Mouse (Mus musculus): ENCODE results near the gene Cox5b. TPM values are rescaled to one million over a fixed set of nuclear protein-coding genes. Genes with fewer than 3 reads are reported as not detected.
"Not testable (repeated sequence)": the region's sequence is repeated elsewhere in the genome, so short reads cannot be mapped to it uniquely, and the experiment has no call there.

The Cox5b gene
- polyA plus RNA-seq, 1 experiment: 891 TPM

- no peak overlapping the region for H3K4me3 ChIP-seq (replicated peaks; ENCODE audit: insufficient read depth, low read depth, low read length)
- H3K27me3 ChIP-seq (ENCODE audit: control insufficient read depth, insufficient read depth, low read length): no peaks in the 10 kb centered on the region
- TF ChIP-seq POLR2A (IDR thresholded peaks at IDR 0.05; ENCODE audit: borderline replicate concordance, insufficient read depth, low read length): no peak
- no peak for TF ChIP-seq CTCF (IDR thresholded peaks at IDR 0.05; ENCODE audit: borderline replicate concordance, insufficient read depth, low read depth, low read length)
- WGBS: 88% methylated on average over 4 of the region's 4 CpGs
- no peak for DNase-seq
- H3K4me1 ChIP-seq (ENCODE audit: control insufficient read depth, insufficient read depth, low read length): no peaks in the 10 kb centered on the region
- H3K27ac ChIP-seq (ENCODE audit: insufficient read depth, low read length): no peak overlapping the region
These were observed 33.4 kb upstream of the Cox5b start for GRCm38 (mm10) chr1:36657658-36658415.

GRCm38 (mm10) chr1:36658621-36659399, 32.4 kb upstream of the Cox5b start:
- no peak for DNase-seq
- whole genome bisulfite sequencing: 84% methylated on average over 7 of the region's 7 CpGs
- no peak overlapping the region for H3K4me3 ChIP-seq (replicated peaks; ENCODE audit: insufficient read depth, low read depth, low read length)
- TF ChIP-seq CTCF (IDR thresholded peaks at IDR 0.05; ENCODE audit: borderline replicate concordance, insufficient read depth, low read depth, low read length) (no peak), POLR2A (IDR thresholded peaks at IDR 0.05; ENCODE audit: borderline replicate concordance, insufficient read depth, low read length) (no peak)
- no peaks in the 10 kb centered on the region for H3K4me1 ChIP-seq (ENCODE audit: control insufficient read depth, insufficient read depth, low read length)
- no peak overlapping the region for H3K27ac ChIP-seq (ENCODE audit: insufficient read depth, low read length)
- no peaks in the 10 kb centered on the region for H3K27me3 ChIP-seq (ENCODE audit: control insufficient read depth, insufficient read depth, low read length)

GRCm38 (mm10) chr1:36664457-36664856, 26.8 kb upstream of the Cox5b start:
- Histone ChIP-seq H3K4me1 (ENCODE audit: control insufficient read depth, insufficient read depth, low read length) (no peaks in the 10 kb centered on the region), H3K27me3 (ENCODE audit: control insufficient read depth, insufficient read depth, low read length) (no peaks in the 10 kb centered on the region), H3K27ac (ENCODE audit: insufficient read depth, low read length) (no peak overlapping the region), H3K4me3 (replicated peaks; ENCODE audit: insufficient read depth, low read depth, low read length) (no peak overlapping the region)
- no peak for TF ChIP-seq POLR2A (IDR thresholded peaks at IDR 0.05; ENCODE audit: borderline replicate concordance, insufficient read depth, low read length)
- peak; percentile 60 for TF ChIP-seq CTCF (IDR thresholded peaks at IDR 0.05; ENCODE audit: borderline replicate concordance, insufficient read depth, low read depth, low read length)
- WGBS: 48% methylated on average over 4 of the region's 4 CpGs
- peak; percentile 53 to 63 for DNase-seq

- Histone ChIP-seq H3K4me1 (ENCODE audit: control insufficient read depth, insufficient read depth, low read length) (no peaks in the 10 kb centered on the region), H3K27me3 (ENCODE audit: control insufficient read depth, insufficient read depth, low read length) (no peaks in the 10 kb centered on the region), H3K27ac (ENCODE audit: insufficient read depth, low read length) (no peak overlapping the region), H3K4me3 (replicated peaks; ENCODE audit: insufficient read depth, low read depth, low read length) (no peak overlapping the region)
- no peak for DNase-seq
- 74% methylated on average over 11 of the region's 11 CpGs for WGBS
- TF ChIP-seq CTCF (IDR thresholded peaks at IDR 0.05; ENCODE audit: borderline replicate concordance, insufficient read depth, low read depth, low read length): no peak
- TF ChIP-seq POLR2A (IDR thresholded peaks at IDR 0.05; ENCODE audit: borderline replicate concordance, insufficient read depth, low read length): no peak
These were observed 26.0 kb upstream of the Cox5b start for GRCm38 (mm10) chr1:36665165-36665723.

- DNase-seq: no peak
- Histone ChIP-seq H3K4me3 (replicated peaks; ENCODE audit: insufficient read depth, low read depth, low read length) (no peak overlapping the region), H3K27me3 (ENCODE audit: control insufficient read depth, insufficient read depth, low read length) (no peaks in the 10 kb centered on the region), H3K4me1 (ENCODE audit: control insufficient read depth, insufficient read depth, low read length) (no peaks in the 10 kb centered on the region), H3K27ac (ENCODE audit: insufficient read depth, low read length) (no peak overlapping the region)
- 70% methylated on average over 4 of the region's 4 CpGs for WGBS
- no peak for TF ChIP-seq CTCF (IDR thresholded peaks at IDR 0.05; ENCODE audit: borderline replicate concordance, insufficient read depth, low read depth, low read length)
- TF ChIP-seq POLR2A (IDR thresholded peaks at IDR 0.05; ENCODE audit: borderline replicate concordance, insufficient read depth, low read length): no peak
These were observed 25.3 kb upstream of the Cox5b start for GRCm38 (mm10) chr1:36665934-36666333.

- DNase-seq; H3K4me1 ChIP-seq (ENCODE audit: control insufficient read depth, insufficient read depth, low read length); H3K27me3 ChIP-seq (ENCODE audit: control insufficient read depth, insufficient read depth, low read length); H3K4me3 ChIP-seq (replicated peaks; ENCODE audit: insufficient read depth, low read depth, low read length); H3K27ac ChIP-seq (ENCODE audit: insufficient read depth, low read length): not testable (repeated sequence)
- 78% methylated on average over 4 of the region's 4 CpGs for WGBS
These were observed 23.2 kb upstream of the Cox5b start for GRCm38 (mm10) chr1:36668007-36668406.

- WGBS: 87% methylated on average over 4 of the region's 4 CpGs
- TF ChIP-seq POLR2A (IDR thresholded peaks at IDR 0.05; ENCODE audit: borderline replicate concordance, insufficient read depth, low read length) (no peak), CTCF (IDR thresholded peaks at IDR 0.05; ENCODE audit: borderline replicate concordance, insufficient read depth, low read depth, low read length) (no peak)
- DNase-seq: no peak
- no peak overlapping the region for H3K27ac ChIP-seq (ENCODE audit: insufficient read depth, low read length)
- no peak overlapping the region for H3K4me3 ChIP-seq (replicated peaks; ENCODE audit: insufficient read depth, low read depth, low read length)
- H3K27me3 ChIP-seq (ENCODE audit: control insufficient read depth, insufficient read depth, low read length): no peaks in the 10 kb centered on the region
- no peaks in the 10 kb centered on the region for H3K4me1 ChIP-seq (ENCODE audit: control insufficient read depth, insufficient read depth, low read length)
These were observed 21.0 kb upstream of the Cox5b start for GRCm38 (mm10) chr1:36670256-36670655.

- DNase-seq: no peak
- TF ChIP-seq CTCF (IDR thresholded peaks at IDR 0.05; ENCODE audit: borderline replicate concordance, insufficient read depth, low read depth, low read length) (no peak), POLR2A (IDR thresholded peaks at IDR 0.05; ENCODE audit: borderline replicate concordance, insufficient read depth, low read length) (no peak)
- Histone ChIP-seq H3K27ac (ENCODE audit: insufficient read depth, low read length) (no peak overlapping the region), H3K4me1 (ENCODE audit: control insufficient read depth, insufficient read depth, low read length) (no peaks in the 10 kb centered on the region), H3K27me3 (ENCODE audit: control insufficient read depth, insufficient read depth, low read length) (no peaks in the 10 kb centered on the region), H3K4me3 (replicated peaks; ENCODE audit: insufficient read depth, low read depth, low read length) (no peak overlapping the region)
- 89% methylated on average over 10 of the region's 10 CpGs for WGBS
These were observed 20.0 kb upstream of the Cox5b start for GRCm38 (mm10) chr1:36671260-36671659.

Data from cerebellum, adult 2 months (tissue).